Mouse (Mus musculus) myocyte (in vitro differentiated cells): ENCODE measurements around the gene Rnf43.

Experiments used
- E2F4 ChIP-seq: IDR thresholded peaks from one replicate; pipeline ENCODE4 v1.6.1; 2011; ENCODE audit warnings: mild to moderate bottlenecking, control low read depth, moderate library complexity; ENCODE audit not compliant: insufficient read depth
- MAX ChIP-seq: IDR thresholded peaks from one replicate; pipeline ENCODE4 v1.6.1; 2011; ENCODE audit warnings: low read depth, mild to moderate bottlenecking, control low read depth
- MYOD1 ChIP-seq, 3 experiments: IDR thresholded peaks; one replicate each; pipeline ENCODE4 v1.6.1; 2011; ENCODE audit warnings: control low read depth in 2 of 3, low read depth in 2 of 3, mild to moderate bottlenecking in 2 of 3, moderate library complexity in 1 of 3; ENCODE audit not compliant: insufficient read length in 2 of 3, control insufficient read depth in 1 of 3
- MYOG ChIP-seq, 3 experiments: IDR thresholded peaks; one replicate each; pipeline ENCODE4 v1.6.1; 2011; ENCODE audit warnings: control low read depth in 2 of 3, low read depth in 2 of 3, mild to moderate bottlenecking in 2 of 3; ENCODE audit not compliant: insufficient read length in 2 of 3, control insufficient read depth in 1 of 3, insufficient read depth in 1 of 3
- POLR2A ChIP-seq: IDR thresholded peaks from one replicate; pipeline ENCODE4 v1.6.1; 2011; ENCODE audit warnings: low read depth, mild to moderate bottlenecking, control low read depth, moderate library complexity; ENCODE audit not compliant: insufficient read length
- TCF12 ChIP-seq: IDR thresholded peaks from one replicate; pipeline ENCODE4 v1.6.1; 2011; ENCODE audit warnings: mild to moderate bottlenecking, control low read depth; ENCODE audit not compliant: poor library complexity, insufficient read depth, severe bottlenecking
- TCF3 ChIP-seq: IDR thresholded peaks from one replicate; pipeline ENCODE4 v1.6.1; 2011; ENCODE audit warnings: low read depth, control low read depth; ENCODE audit not compliant: insufficient read length
- USF1 ChIP-seq: IDR thresholded peaks from one replicate; pipeline ENCODE4 v1.6.1; 2011; ENCODE audit warnings: low read depth, mild to moderate bottlenecking, control low read depth, moderate library complexity

GRCm38 (mm10) chr11:87763988-87764876 is 101.7 kb downstream of the Rnf43 start:
- TF ChIP-seq TCF12 (no peak), POLR2A (no peak), USF1 (no peak), TCF3 (no peak), MAX (no peak), MYOD1 (IDR thresholded peaks at IDR 0.05; ENCODE audit: control insufficient read depth in 1 of 3, insufficient read length in 2 of 3, low read depth in 2 of 3) (no peak), E2F4 (no peak), MYOG (IDR thresholded peaks at IDR 0.05; ENCODE audit: control insufficient read depth in 1 of 3, insufficient read depth in 1 of 3, insufficient read length in 2 of 3, low read depth in 2 of 3) (no peak)
